Mouse (Mus musculus) layer of hippocampus, adult 9-10 months (tissue): ENCODE measurements around the gene Olfr1151.

Experiments used
- DNase-seq: peaks from one replicate; pipeline ENCODE4 v3.0.0; 2022; ENCODE audit warnings: low spot score

Gene Olfr1151

DNA sequence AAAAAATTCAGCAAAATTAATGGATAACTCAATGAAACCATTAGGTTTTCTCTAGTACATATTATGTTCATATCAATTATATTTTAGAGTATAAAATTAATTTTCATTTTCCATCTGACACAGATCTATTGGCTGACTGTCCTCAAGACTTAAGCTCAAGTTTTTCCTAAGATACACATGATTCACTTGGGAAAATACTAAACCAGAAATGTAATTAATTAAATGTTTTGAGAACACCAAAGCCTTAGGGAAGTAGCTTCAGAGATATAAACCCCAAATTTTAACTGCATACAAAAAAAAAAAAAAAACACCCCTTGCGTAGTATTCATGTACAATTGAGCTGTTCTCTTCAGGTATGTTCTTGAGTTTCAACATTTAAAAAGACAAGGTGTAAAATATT is at the start of gene Olfr1151:
Olfr1151 (plus strand) TSS at position 301 of the 400 bp plus-strand sequence.
- no peak for DNase-seq

DNA sequence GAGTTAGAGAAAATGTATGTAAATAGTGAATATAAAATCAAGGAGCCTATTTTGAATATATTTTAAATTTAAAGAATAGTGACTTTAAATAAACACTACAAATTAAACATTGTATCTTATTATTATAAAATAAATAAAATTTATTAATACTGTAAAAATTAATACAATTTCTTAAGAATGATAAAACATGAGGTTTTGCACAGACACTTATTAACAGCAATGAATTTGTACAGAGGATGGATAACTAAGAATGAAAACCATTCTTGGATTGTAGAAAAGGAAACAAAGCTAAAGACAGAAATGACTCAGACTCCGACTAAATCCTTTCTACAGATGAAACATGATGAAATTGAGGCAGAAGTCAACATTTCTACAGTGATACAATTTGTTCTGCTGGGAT is 46.1 kb upstream of the Olfr1151 start, which contains the start of gene Olfr1145:
Olfr1145 (plus strand) TSS at position 301 of the 400 bp plus-strand sequence.
- DNase-seq = no peak

DNA sequence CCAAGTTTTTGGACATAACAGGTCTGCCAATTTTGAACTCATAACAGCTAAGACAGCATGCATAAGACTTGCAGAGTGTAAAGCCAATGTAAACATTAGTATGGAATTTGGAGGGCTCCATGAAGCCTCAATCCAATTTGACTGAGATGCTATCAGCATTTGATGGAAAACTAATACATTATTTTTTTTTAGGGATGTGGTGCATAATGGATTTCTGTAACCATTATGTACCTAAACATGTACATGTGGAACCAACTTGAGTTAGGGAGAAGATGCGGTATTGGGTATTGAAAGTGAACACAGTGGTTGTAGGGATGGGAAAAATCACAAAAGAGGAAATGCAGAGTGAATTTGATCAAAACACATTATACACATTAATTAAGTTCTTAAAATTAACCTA is 25.4 kb upstream of the Olfr1151 start, which contains the start of gene Olfr1148:
Olfr1148 (plus strand) TSS at position 301 of the 400 bp plus-strand sequence.
- DNase-seq = no peak

DNA sequence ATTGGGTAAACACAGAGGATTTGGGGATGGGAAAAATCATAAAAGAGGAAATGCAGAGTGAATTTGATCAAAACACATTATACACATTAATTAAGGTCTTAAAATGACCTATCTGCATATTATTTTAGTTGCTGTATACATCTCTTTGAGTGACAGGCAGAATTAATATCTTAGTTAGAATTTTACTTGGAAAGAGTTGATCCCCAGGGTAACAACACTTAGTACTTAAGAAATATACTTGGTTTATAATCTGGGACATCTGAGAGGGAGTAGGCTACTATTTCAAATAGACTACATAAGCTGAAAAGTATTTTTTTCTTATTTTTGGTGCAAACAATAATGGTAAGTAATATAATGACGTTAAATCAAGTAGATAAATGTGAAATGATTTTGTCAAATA is 12.0 kb upstream of the Olfr1151 start, which contains the start of gene Olfr1150-ps1:
Olfr1150-ps1 (plus strand) TSS at position 301 of the 400 bp plus-strand sequence.
- no peak for DNase-seq

DNA sequence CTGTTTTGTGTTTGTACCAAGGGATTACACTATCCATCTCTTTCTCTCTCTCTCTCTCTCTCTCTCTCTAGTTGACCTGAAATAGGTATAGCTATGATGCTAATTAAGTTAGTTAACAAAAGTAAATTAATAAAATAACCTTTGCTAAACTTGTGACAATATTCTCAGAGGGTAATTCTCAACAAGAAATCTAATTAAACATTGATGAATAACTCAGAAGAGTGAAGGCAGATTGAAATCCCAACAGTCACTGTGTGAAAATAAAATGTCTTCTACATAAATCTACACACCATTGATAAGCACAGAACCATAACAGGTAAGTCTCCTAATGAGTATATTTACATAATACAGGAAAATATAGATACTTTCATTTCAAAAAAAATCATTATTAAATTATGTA is 10.5 kb downstream of the Olfr1151 start, which contains the start of gene Olfr1152:
Olfr1152 (plus strand) TSS at position 301 of the 400 bp plus-strand sequence.
- no peak for DNase-seq

DNA sequence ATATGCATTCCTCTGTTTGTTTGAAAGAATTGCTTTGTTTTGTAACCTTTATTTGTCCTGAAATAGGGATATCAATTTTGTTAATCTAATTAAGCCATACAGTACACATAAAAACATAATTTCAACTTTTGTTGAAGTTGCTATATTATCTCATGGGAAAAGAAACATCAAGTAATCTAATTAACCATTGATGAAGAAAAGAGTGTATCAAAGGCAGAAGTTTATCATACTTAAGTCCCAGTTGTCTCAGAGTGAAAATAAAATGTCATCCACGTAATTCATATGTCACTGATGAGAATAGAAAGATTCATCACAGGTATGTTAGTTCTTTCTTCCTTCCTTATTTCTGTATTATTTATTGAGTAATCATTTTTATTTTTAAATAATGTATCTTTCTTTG is 39.0 kb downstream of the Olfr1151 start, which contains the start of gene Olfr1153:
Olfr1153 (plus strand) TSS at position 301 of the 400 bp plus-strand sequence.
- no peak for DNase-seq

DNA sequence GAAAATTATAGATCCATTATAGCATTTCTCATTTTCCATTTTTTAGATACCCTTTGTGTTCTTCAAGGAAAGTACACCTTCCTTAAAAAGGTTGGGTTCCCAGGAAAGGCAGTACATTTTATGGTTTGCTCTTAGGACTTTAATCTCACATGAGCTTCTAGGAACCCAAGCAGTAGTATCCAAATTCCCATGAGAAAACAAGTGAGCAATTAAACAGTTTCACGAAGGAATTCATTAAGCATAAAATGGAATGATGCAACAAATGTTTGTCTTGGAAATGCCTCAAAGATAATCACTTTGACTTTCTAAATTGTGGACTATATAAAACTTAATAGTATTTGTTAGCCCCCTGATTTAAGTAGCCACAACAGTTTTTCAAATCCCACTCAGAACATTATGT is 49.4 kb downstream of the Olfr1151 start, which contains the start of gene Olfr1154:
Olfr1154 (minus strand) TSS at position 101 of the 400 bp plus-strand sequence.
- DNase-seq = no peak
